ENCODE assay signal across 13 mouse cellular contexts in genomic region chr3:69470142-69470796, GRCm38 (mm10).
DNase-seq lines count a peak whose midpoint lies in the region; ATAC-seq lines count a peak whose summit lies in the region.
"Had no signal": no experiment of that assay in that cellular context is flagged by ENCODE, and none has a peak within 500 bp of the region (broad histone marks: within the 10 kb centered on the region; RNA-seq: fewer than 3 reads in every experiment).

No protein-coding gene starts in this region.

- no peak overlapping the region for H3K9ac ChIP-seq in heart, embryonic 11.5 days (ENCODE audit: low read depth, low read length)
- H3K9ac ChIP-seq in forebrain, embryonic 13.5 days = no peak overlapping the region
- H3K9ac ChIP-seq in neural tube, embryonic 15.5 days (replicated peaks) = no peak overlapping the region
- H3K9ac ChIP-seq: heart, embryonic 15.5 days; limb, embryonic 12.5 days had no signal

- ATAC-seq in heart, embryonic 11.5 days (replicated peaks; ENCODE audit: insufficient number of reproducible peaks, low FRiP score, low TSS enrichment) = no peak
- peak; percentile 92 for ATAC-seq in forebrain, embryonic 13.5 days
- ATAC-seq in neural tube, embryonic 15.5 days (ENCODE audit: low FRiP score) = peak; percentile 56; the same call in 1 of the 2 replicates
- ATAC-seq: intestine, postnatal 0 days had no signal

- H3K27ac ChIP-seq in heart, embryonic 11.5 days (ENCODE audit: low read depth, low read length) = no peak overlapping the region
- peak overlapping the region; percentile 67 for H3K27ac ChIP-seq in forebrain, embryonic 13.5 days
- peak overlapping the region; percentile 38; the same call in 1 of the 2 replicates for H3K27ac ChIP-seq in midbrain, embryonic 10.5 days (replicated peaks)
- no peak overlapping the region for H3K27ac ChIP-seq in neural tube, embryonic 15.5 days (replicated peaks)
- H3K27ac ChIP-seq: gastrocnemius, adult 2 months; limb, embryonic 12.5 days had no signal

- WGBS in heart, embryonic 11.5 days (ENCODE audit: insufficient replicate concordance) = 74% methylated on average over 11 of the region's 11 CpGs
- WGBS in forebrain, embryonic 13.5 days = 43% methylated on average over 11 of the region's 11 CpGs
- 49% methylated on average over 11 of the region's 11 CpGs for WGBS in midbrain, embryonic 10.5 days
- 68% methylated on average over 11 of the region's 11 CpGs for whole genome bisulfite sequencing in neural tube, embryonic 15.5 days

- peak overlapping the region; percentile 14; the same call in 1 of the 2 replicates for H3K4me2 ChIP-seq in heart, embryonic 11.5 days
- peak overlapping the region; percentile 14; the same call in 1 of the 2 replicates for H3K4me2 ChIP-seq in forebrain, embryonic 13.5 days
- H3K4me2 ChIP-seq in neural tube, embryonic 15.5 days = no peak overlapping the region
- H3K4me2 ChIP-seq: heart, embryonic 15.5 days; limb, embryonic 12.5 days had no signal

- H3K4me1 ChIP-seq in heart, embryonic 11.5 days (ENCODE audit: control insufficient read depth, insufficient read depth, low read length) = peaks cover 23% of the 10 kb centered on the region
- peaks cover 39% of the 10 kb centered on the region for H3K4me1 ChIP-seq in forebrain, embryonic 13.5 days
- peaks cover 40% of the 10 kb centered on the region for H3K4me1 ChIP-seq in midbrain, embryonic 10.5 days
- peaks cover 25% of the 10 kb centered on the region for H3K4me1 ChIP-seq in neural tube, embryonic 15.5 days

- H3K36me3 ChIP-seq in heart, embryonic 11.5 days (ENCODE audit: control insufficient read depth, insufficient read depth, low read length) = no peaks in the 10 kb centered on the region
- H3K36me3 ChIP-seq in forebrain, embryonic 13.5 days (ENCODE audit: poor library complexity, severe bottlenecking) = no peaks in the 10 kb centered on the region
- no peaks in the 10 kb centered on the region for H3K36me3 ChIP-seq in midbrain, embryonic 10.5 days
- no peaks in the 10 kb centered on the region for H3K36me3 ChIP-seq in neural tube, embryonic 15.5 days
- H3K36me3 ChIP-seq: heart, embryonic 15.5 days; limb, embryonic 12.5 days had no signal

- H3K4me3 ChIP-seq in heart, embryonic 11.5 days (ENCODE audit: low read depth, low read length) = no peak overlapping the region
- H3K4me3 ChIP-seq in forebrain, embryonic 13.5 days = no peak overlapping the region
- no peak overlapping the region for H3K4me3 ChIP-seq in midbrain, embryonic 10.5 days
- H3K4me3 ChIP-seq in neural tube, embryonic 15.5 days (replicated peaks) = no peak overlapping the region
- H3K4me3 ChIP-seq: gastrocnemius, adult 2 months; heart, embryonic 15.5 days; limb, embryonic 12.5 days had no signal

- no peaks in the 10 kb centered on the region for H3K27me3 ChIP-seq in heart, embryonic 11.5 days (ENCODE audit: control insufficient read depth, insufficient read depth, low read length)
- no peaks in the 10 kb centered on the region for H3K27me3 ChIP-seq in forebrain, embryonic 13.5 days
- H3K27me3 ChIP-seq in midbrain, embryonic 10.5 days (ENCODE audit: low read depth, poor library complexity, severe bottlenecking) = no peaks in the 10 kb centered on the region
- H3K27me3 ChIP-seq in neural tube, embryonic 15.5 days (replicated peaks) = no peaks in the 10 kb centered on the region
- H3K27me3 ChIP-seq: heart, embryonic 15.5 days; limb, embryonic 12.5 days had no signal

- no peaks in the 10 kb centered on the region for H3K9me3 ChIP-seq in heart, embryonic 11.5 days (replicated peaks; ENCODE audit: control insufficient read depth, low read length)
- H3K9me3 ChIP-seq in forebrain, embryonic 13.5 days (replicated peaks) = no peaks in the 10 kb centered on the region; the same call in 1 of the 2 replicates
- H3K9me3 ChIP-seq in midbrain, embryonic 10.5 days (replicated peaks) = no peaks in the 10 kb centered on the region; the same call in 1 of the 2 replicates
- H3K9me3 ChIP-seq in neural tube, embryonic 15.5 days (replicated peaks) = no peaks in the 10 kb centered on the region
- H3K9me3 ChIP-seq: heart, embryonic 15.5 days; limb, embryonic 12.5 days had no signal

- DNase-seq in heart, postnatal 4 days = no peak
- DNase-seq in midbrain, embryonic 10.5 days (ENCODE audit: low spot score) = peak; percentile 26
- DNase-seq in right cerebral cortex, adult 18-20 months = no peak
- DNase-seq in left cerebral cortex, adult 8-10 months (ENCODE audit: low spot score in 2 of 2) = no peak
- DNase-seq in adrenal gland, adult 8-10 months = no peak
- DNase-seq: cerebellum, adult 9-11 months; gastrocnemius, adult 2 months had no signal

Comparison
In these comparisons a context has a peak if more than half of its experiments do, and no peak if none do; other contexts are left out.
1. H3K27ac ChIP-seq: peak in forebrain, embryonic 13.5 days (single experiment) and midbrain, embryonic 10.5 days (single experiment); none in heart, embryonic 11.5 days (single experiment) and neural tube, embryonic 15.5 days (single experiment).